Mouse (Mus musculus): ENCODE measurements at regions not wholly inside any gene's neighbourhood (a gene's known extent, or its start where the extent isn't known, plus 50 kb on each side); places are given as distances from the start of the nearest gene placed in this dataset.

DNA sequence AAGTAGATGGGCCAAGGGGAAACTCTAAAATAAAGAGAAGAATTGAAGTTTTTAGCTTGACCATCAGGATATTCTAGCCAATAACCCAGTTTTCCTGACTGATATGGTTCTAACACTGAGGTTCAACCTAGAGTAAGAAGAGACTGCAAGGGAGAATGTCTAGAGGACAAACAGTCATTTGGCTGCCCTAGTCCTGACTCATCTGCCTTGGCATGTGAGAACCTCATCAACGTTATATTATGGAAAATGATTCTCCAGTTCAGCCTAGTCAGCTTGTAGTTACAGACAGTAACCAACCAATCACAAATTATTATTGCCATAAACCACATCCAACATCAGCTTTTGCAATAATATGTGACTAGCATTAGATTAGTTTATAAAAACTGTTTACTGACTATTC, 254.2 kb downstream of the Papss1 start:
- no peaks in the 10 kb centered on the region for H3K9me3 ChIP-seq (replicated peaks; ENCODE audit: control insufficient read depth, low read length)
- 54% methylated on average over 1 of the region's 1 CpGs for WGBS (ENCODE audit: insufficient replicate concordance)
- no peaks in the 10 kb centered on the region for H3K4me1 ChIP-seq (ENCODE audit: control insufficient read depth, low read depth, low read length)
- no peak overlapping the region for H3K4me3 ChIP-seq (ENCODE audit: low read depth, low read length)
- no peak overlapping the region for H3K27ac ChIP-seq (ENCODE audit: low read length)
- H3K4me2 ChIP-seq (ENCODE audit: low read depth, low read length): no peak overlapping the region
- H3K36me3 ChIP-seq (ENCODE audit: control insufficient read depth, insufficient read depth): no peaks in the 10 kb centered on the region
- H3K9ac ChIP-seq (ENCODE audit: low read depth, low read length): no peak overlapping the region
- ATAC-seq (ENCODE audit: low read depth): no peak
- H3K27me3 ChIP-seq (ENCODE audit: control insufficient read depth, insufficient read depth, low read depth, low read length): no peaks in the 10 kb centered on the region

DNA sequence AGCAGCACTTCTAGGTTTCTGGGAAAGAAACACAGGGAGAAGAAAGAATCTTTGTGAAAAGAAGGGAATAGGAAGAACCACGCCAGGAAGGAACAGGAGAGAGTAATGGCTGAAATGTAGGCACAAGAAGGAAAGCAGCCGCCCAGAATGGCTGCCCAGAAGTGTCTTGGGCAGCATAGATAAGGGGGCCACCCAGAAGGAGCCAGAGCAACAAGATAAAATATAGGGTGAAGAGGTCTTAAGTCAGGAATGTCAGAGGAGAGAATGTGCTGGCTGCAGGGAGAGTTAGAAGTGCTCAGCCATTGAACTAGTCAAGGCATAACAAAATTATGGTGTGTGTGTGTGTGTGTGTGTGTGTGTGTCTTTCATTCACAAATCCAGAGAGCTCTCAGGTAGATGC, 227.7 kb upstream of the Dkk2 start:
- Histone ChIP-seq H3K9ac (ENCODE audit: low read depth, low read length) (no peak overlapping the region), H3K27me3 (ENCODE audit: control insufficient read depth, insufficient read depth, low read depth, low read length) (no peaks in the 10 kb centered on the region), H3K4me2 (ENCODE audit: low read depth, low read length) (no peak overlapping the region), H3K27ac (ENCODE audit: low read length) (no peak overlapping the region), H3K36me3 (ENCODE audit: control insufficient read depth, insufficient read depth) (no peaks in the 10 kb centered on the region), H3K4me3 (ENCODE audit: low read depth, low read length) (no peak overlapping the region), H3K9me3 (replicated peaks; ENCODE audit: control insufficient read depth, low read length) (no peaks in the 10 kb centered on the region), H3K4me1 (ENCODE audit: control insufficient read depth, low read depth, low read length) (no peaks in the 10 kb centered on the region)
- WGBS (ENCODE audit: insufficient replicate concordance): 39% methylated on average over 2 of the region's 2 CpGs
- peak; percentile 74 for ATAC-seq (ENCODE audit: low read depth)

DNA sequence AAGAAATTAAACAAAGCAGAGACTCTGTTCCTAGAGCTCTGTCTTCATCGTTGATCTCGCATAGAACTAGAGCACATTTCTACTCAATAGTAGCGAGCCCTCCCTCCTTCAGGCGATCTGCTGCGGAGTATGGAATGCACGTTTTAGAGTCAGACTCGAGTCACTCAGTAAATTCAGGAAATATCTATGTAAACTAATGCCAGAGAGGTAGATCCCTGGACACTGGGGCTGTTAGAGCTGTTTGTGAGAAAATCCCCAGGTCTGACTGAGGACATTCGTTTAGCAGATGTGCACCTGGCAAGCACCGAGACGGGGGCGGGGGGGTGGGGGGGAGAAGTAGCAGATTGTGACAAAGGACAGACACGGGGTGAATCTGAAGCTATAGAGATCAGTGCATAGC, 226.0 kb upstream of the Dkk2 start:
- no peaks in the 10 kb centered on the region for H3K36me3 ChIP-seq (ENCODE audit: control insufficient read depth, insufficient read depth)
- no peaks in the 10 kb centered on the region for H3K4me1 ChIP-seq (ENCODE audit: control insufficient read depth, low read depth, low read length)
- H3K4me3 ChIP-seq (ENCODE audit: low read depth, low read length): no peak overlapping the region
- no peak overlapping the region for H3K4me2 ChIP-seq (ENCODE audit: low read depth, low read length)
- no peak overlapping the region for H3K27ac ChIP-seq (ENCODE audit: low read length)
- no peak overlapping the region for H3K9ac ChIP-seq (ENCODE audit: low read depth, low read length)
- WGBS (ENCODE audit: insufficient replicate concordance): 73% methylated on average over 12 of the region's 12 CpGs
- ATAC-seq (ENCODE audit: low read depth): no peak
- H3K27me3 ChIP-seq (ENCODE audit: control insufficient read depth, insufficient read depth, low read depth, low read length): no peaks in the 10 kb centered on the region
- H3K9me3 ChIP-seq (replicated peaks; ENCODE audit: control insufficient read depth, low read length): no peaks in the 10 kb centered on the region

DNA sequence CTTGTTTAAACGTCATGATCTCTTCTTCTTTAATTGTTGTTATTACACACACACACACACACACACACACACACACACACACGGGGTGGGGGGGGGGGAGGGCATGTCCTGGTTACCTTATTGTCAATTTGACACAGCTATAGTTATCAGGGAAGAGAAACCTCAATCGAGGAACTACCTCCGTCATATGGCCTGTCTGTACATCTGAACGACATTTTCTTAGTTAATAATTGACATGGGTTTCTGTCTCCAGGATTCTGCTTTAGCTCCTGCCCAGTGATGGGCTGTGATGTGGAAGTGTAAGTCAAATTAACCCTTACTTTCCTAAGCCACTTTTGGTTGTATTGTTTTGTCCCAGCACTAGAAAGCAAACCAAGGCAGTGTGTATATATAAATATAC, 220.0 kb upstream of the Dkk2 start:
- 43% methylated on average over 5 of the region's 5 CpGs for WGBS (ENCODE audit: insufficient replicate concordance)
- no peak for ATAC-seq (ENCODE audit: low read depth)

DNA sequence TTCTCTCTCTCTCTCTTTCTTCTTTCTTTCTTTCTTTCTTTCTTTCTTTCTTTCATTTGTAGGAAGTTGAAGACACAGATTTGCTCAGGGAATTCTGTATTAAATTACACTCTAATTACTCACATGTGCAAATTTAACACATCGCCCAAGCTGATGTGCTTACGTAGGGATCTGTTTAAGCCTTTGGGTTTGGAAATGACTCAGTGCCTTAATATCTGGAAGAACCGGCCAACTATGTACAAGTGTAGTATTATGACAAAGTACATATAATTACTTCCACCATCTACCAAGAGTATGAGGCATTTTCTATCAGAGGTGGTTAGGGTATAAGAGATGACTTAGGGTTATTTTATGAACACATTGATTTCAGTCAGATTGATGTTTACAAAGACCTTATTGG, 217.8 kb upstream of the Dkk2 start:
- Histone ChIP-seq H3K27ac (ENCODE audit: low read length) (no peak overlapping the region), H3K9ac (ENCODE audit: low read depth, low read length) (no peak overlapping the region), H3K36me3 (ENCODE audit: control insufficient read depth, insufficient read depth) (no peaks in the 10 kb centered on the region), H3K4me1 (ENCODE audit: control insufficient read depth, low read depth, low read length) (no peaks in the 10 kb centered on the region), H3K27me3 (ENCODE audit: control insufficient read depth, insufficient read depth, low read depth, low read length) (no peaks in the 10 kb centered on the region), H3K9me3 (replicated peaks; ENCODE audit: control insufficient read depth, low read length) (no peaks in the 10 kb centered on the region), H3K4me2 (ENCODE audit: low read depth, low read length) (no peak overlapping the region), H3K4me3 (ENCODE audit: low read depth, low read length) (no peak overlapping the region)
- 76% methylated on average over 3 of the region's 3 CpGs for WGBS (ENCODE audit: insufficient replicate concordance)
- ATAC-seq (ENCODE audit: low read depth): no peak

More for the DNA sequence above, 220.0 kb upstream of the Dkk2 start:
- Histone ChIP-seq H3K27ac (ENCODE audit: low read length) (no peak overlapping the region), H3K4me3 (ENCODE audit: low read depth, low read length) (no peak overlapping the region), H3K9ac (ENCODE audit: low read depth, low read length) (no peak overlapping the region), H3K4me2 (ENCODE audit: low read depth, low read length) (no peak overlapping the region), H3K4me1 (ENCODE audit: control insufficient read depth, low read depth, low read length) (no peaks in the 10 kb centered on the region), H3K27me3 (ENCODE audit: control insufficient read depth, insufficient read depth, low read depth, low read length) (no peaks in the 10 kb centered on the region), H3K36me3 (ENCODE audit: control insufficient read depth, insufficient read depth) (no peaks in the 10 kb centered on the region), H3K9me3 (replicated peaks; ENCODE audit: control insufficient read depth, low read length) (no peaks in the 10 kb centered on the region)

DNA sequence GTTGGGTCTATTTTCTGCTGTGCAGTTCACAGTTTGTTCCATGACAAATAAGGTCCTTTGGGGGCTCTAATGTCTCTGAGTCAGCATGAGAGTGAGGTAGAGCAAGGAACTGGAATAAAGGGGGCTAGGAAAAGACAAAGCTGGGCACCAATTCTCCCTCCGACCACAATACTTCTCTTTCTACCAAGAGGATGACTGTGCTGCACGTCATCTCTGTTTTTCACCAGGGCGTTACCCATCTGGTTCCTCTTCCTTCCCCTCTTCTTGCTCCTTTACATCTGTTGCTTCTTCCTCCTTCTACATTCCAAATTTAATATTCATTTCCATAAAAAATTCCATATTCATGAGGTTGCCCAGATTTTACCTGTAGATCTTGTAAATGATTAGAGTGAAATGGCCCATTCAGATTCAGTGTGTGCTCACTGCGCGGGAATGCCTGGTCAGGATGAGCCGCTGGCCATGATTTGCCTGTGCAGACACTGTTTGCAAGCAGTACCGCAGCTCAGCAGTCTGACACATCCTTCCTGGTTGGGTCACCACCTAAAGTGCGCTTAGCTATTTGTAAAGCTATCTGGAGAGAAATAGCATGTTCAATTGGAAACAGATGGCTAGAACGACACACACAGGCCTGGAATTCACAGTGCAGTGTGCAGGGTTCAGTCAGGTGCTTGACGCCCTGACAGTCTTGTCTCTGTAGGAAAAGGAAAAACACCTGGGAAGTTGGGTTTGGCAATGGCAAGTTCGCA, 216.7 kb upstream of the Dkk2 start:
- Histone ChIP-seq H3K36me3 (ENCODE audit: control insufficient read depth, insufficient read depth) (no peaks in the 10 kb centered on the region), H3K9ac (ENCODE audit: low read depth, low read length) (no peak overlapping the region), H3K9me3 (replicated peaks; ENCODE audit: control insufficient read depth, low read length) (no peaks in the 10 kb centered on the region), H3K4me3 (ENCODE audit: low read depth, low read length) (no peak overlapping the region), H3K4me2 (ENCODE audit: low read depth, low read length) (no peak overlapping the region), H3K27ac (ENCODE audit: low read length) (no peak overlapping the region), H3K27me3 (ENCODE audit: control insufficient read depth, insufficient read depth, low read depth, low read length) (no peaks in the 10 kb centered on the region), H3K4me1 (ENCODE audit: control insufficient read depth, low read depth, low read length) (no peaks in the 10 kb centered on the region)
- WGBS (ENCODE audit: insufficient replicate concordance): 41% methylated on average over 11 of the region's 11 CpGs
- no peak for ATAC-seq (ENCODE audit: low read depth)

DNA sequence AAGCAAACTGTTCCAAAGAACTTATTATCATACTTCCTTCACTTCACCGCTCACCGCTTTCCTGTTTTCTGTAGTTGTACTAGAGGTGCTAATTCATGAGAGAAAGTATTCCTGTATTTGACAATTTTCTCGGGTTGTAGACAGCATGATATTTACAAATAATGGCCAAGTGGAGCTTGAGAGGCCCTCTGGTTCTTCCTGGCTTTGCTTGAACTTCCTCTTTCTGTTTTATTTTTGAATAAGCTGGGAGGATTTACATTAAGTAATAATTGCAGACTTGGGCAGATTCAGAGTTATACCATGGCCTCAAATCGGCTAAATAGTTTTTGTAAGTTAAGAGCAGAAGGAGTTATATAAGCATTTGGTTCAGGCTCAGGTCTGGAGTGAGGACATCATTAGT, 215.8 kb upstream of the Dkk2 start:
- 39% methylated on average over 4 of the region's 4 CpGs for WGBS (ENCODE audit: insufficient replicate concordance)
- no peak overlapping the region for H3K27ac ChIP-seq (ENCODE audit: low read length)
- no peaks in the 10 kb centered on the region for H3K36me3 ChIP-seq (ENCODE audit: control insufficient read depth, insufficient read depth)
- H3K4me2 ChIP-seq (ENCODE audit: low read depth, low read length): no peak overlapping the region
- H3K4me1 ChIP-seq (ENCODE audit: control insufficient read depth, low read depth, low read length): no peaks in the 10 kb centered on the region
- H3K27me3 ChIP-seq (ENCODE audit: control insufficient read depth, insufficient read depth, low read depth, low read length): no peaks in the 10 kb centered on the region
- H3K9ac ChIP-seq (ENCODE audit: low read depth, low read length): no peak overlapping the region
- ATAC-seq (ENCODE audit: low read depth): no peak
- no peaks in the 10 kb centered on the region for H3K9me3 ChIP-seq (replicated peaks; ENCODE audit: control insufficient read depth, low read length)
- no peak overlapping the region for H3K4me3 ChIP-seq (ENCODE audit: low read depth, low read length)

DNA sequence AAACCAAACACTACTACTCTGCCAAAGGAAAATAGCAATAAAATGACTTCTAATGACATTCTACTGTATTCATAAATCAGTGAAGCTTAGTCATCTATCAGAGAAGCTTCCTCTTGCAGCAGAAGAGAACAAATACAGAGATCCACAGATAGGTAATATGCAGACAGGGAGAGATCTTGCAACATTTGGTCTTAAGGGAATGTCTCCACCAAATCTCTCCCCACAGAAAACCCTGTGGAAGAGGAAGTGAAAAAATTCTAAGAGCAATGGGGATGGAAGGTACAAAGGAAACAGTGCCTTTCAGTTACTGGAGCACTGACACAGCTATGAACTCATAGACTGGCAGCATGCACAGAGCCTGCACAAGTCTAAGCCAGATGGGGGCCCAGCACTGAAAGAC, 202.4 kb upstream of the Dkk2 start:
- no peaks in the 10 kb centered on the region for H3K36me3 ChIP-seq (ENCODE audit: control insufficient read depth, insufficient read depth)
- no peaks in the 10 kb centered on the region for H3K9me3 ChIP-seq (replicated peaks; ENCODE audit: control insufficient read depth, low read length)
- no peak overlapping the region for H3K4me3 ChIP-seq (ENCODE audit: low read depth, low read length)
- no peak overlapping the region for H3K27ac ChIP-seq (ENCODE audit: low read length)
- no peaks in the 10 kb centered on the region for H3K27me3 ChIP-seq (ENCODE audit: control insufficient read depth, insufficient read depth, low read depth, low read length)
- no peak overlapping the region for H3K4me2 ChIP-seq (ENCODE audit: low read depth, low read length)
- no peaks in the 10 kb centered on the region for H3K4me1 ChIP-seq (ENCODE audit: control insufficient read depth, low read depth, low read length)
- ATAC-seq (ENCODE audit: low read depth): no peak
- H3K9ac ChIP-seq (ENCODE audit: low read depth, low read length): no peak overlapping the region

DNA sequence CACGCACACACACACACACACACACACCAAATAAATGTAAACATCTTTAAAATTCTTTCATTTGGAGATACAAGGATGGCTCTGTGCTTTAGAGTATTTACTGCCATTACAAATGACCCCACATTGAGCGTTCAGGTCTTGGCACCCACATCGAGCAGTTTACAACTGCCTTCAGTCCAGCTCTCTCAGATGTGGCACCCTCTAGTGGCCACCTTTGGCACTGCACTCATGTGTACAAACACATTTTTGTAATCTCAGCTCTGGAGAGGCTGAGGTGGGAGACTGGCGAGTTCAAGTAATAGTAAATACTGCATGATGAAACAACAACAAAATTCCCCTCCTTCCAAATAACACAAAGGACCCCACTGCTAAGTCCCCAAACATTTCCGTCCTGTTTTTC, 198.6 kb upstream of the Dkk2 start:
- Histone ChIP-seq H3K27ac (ENCODE audit: low read length) (no peak overlapping the region), H3K4me1 (ENCODE audit: control insufficient read depth, low read depth, low read length) (no peaks in the 10 kb centered on the region), H3K4me3 (ENCODE audit: low read depth, low read length) (no peak overlapping the region), H3K9ac (ENCODE audit: low read depth, low read length) (no peak overlapping the region), H3K4me2 (ENCODE audit: low read depth, low read length) (no peak overlapping the region), H3K27me3 (ENCODE audit: control insufficient read depth, insufficient read depth, low read depth, low read length) (no peaks in the 10 kb centered on the region), H3K9me3 (replicated peaks; ENCODE audit: control insufficient read depth, low read length) (no peaks in the 10 kb centered on the region), H3K36me3 (ENCODE audit: control insufficient read depth, insufficient read depth) (no peaks in the 10 kb centered on the region)
- whole genome bisulfite sequencing (ENCODE audit: insufficient replicate concordance): 69% methylated on average over 5 of the region's 5 CpGs
- no peak for ATAC-seq (ENCODE audit: low read depth)
